In genomic region chr17:33994959-33995358, GRCm38 (mm10) we compare ENCODE assay signal across 21 mouse cellular contexts. TPM values are rescaled to one million over a fixed set of nuclear protein-coding genes. Genes with fewer than 3 reads are reported as not detected.
DNase-seq lines count a peak whose midpoint lies in the region; ATAC-seq and TF ChIP-seq lines count a peak whose summit lies in the region.
"Had no signal": no experiment of that assay in that cellular context is flagged by ENCODE, and none has a peak within 500 bp of the region (broad histone marks: within the 10 kb centered on the region; RNA-seq: fewer than 3 reads in every experiment).

No protein-coding gene starts in this region.

- H3K36me3 ChIP-seq in ES-E14 (ENCODE audit: control insufficient read depth, insufficient read depth, low read length, poor library complexity, severe bottlenecking): peaks cover 3% of the 10 kb centered on the region; the same call in 1 of the 2 replicates
- H3K36me3 ChIP-seq in forebrain, embryonic 15.5 days: no peaks in the 10 kb centered on the region
- H3K36me3 ChIP-seq: embryonic facial prominence, embryonic 10.5 days; embryonic facial prominence, embryonic 12.5 days had no signal

- ATAC-seq in CD4-positive, CD25-positive, alpha-beta regulatory T cell, adult 4 months: no peak
- ATAC-seq in forebrain, embryonic 15.5 days (replicated peaks): no peak
- ATAC-seq: activated CD4-positive, CD25-positive, alpha-beta regulatory T cell, adult 4 months; forebrain, embryonic 13.5 days; forebrain, embryonic 16.5 days had no signal

- peak; percentile 30 for DNase-seq in CD4-positive, CD25-positive, alpha-beta regulatory T cell, adult 2 months (ENCODE audit: low read depth, low spot score)
- peak; percentile 32 for DNase-seq in CD4-positive helper T cell, adult 2 months (ENCODE audit: low read depth, low spot score)
- DNase-seq in ES-E14 (ENCODE audit: low read depth, low spot score): no peak
- peak; percentile 43 for DNase-seq in induced T-regulatory cell, adult 2 months (ENCODE audit: low read depth)
- DNase-seq in ovary, postnatal 10 days (ENCODE audit: low spot score): no peak
- no peak for DNase-seq in heart, adult 9 months (ENCODE audit: low spot score in 2 of 2)
- DNase-seq: adrenal gland, adult 8-10 months; adrenal gland, postnatal 14 days; adrenal gland, postnatal 36 days; cerebellum, adult 11-12 months; cerebellum, adult 2 months; cerebellum, adult 9-10 months; cerebellum, postnatal 10 days; cerebellum, postnatal 25 days had no signal

- no peak overlapping the region for H3K9ac ChIP-seq in ES-E14 (ENCODE audit: insufficient read depth, low read depth, low read length, poor library complexity, severe bottlenecking)
- no peak overlapping the region for H3K9ac ChIP-seq in forebrain, embryonic 15.5 days (replicated peaks)
- H3K9ac ChIP-seq: embryonic facial prominence, embryonic 12.5 days; forebrain, embryonic 13.5 days had no signal

- in situ Hi-C loops in ES-E14 (cut with MboI; ENCODE audit: low sequenced_read_pairs in 2 of 2, unreplicated experiment in 2 of 2): no loop called here

- H3K27ac ChIP-seq in ES-E14 (ENCODE audit: insufficient read depth, low read depth, low read length, poor library complexity, severe bottlenecking): no peak overlapping the region
- no peak overlapping the region for H3K27ac ChIP-seq in forebrain, embryonic 15.5 days (replicated peaks)
- H3K27ac ChIP-seq: embryonic facial prominence, embryonic 10.5 days; embryonic facial prominence, embryonic 12.5 days; forebrain, embryonic 13.5 days had no signal

- H3K4me1 ChIP-seq in ES-E14 (ENCODE audit: control insufficient read depth in 2 of 2, insufficient read depth in 2 of 2, low read length in 2 of 2, poor library complexity in 1 of 2): peaks cover 0 to 2% of the 10 kb centered on the region in 2 experiments; a peak in 1 of 4 replicates
- H3K4me1 ChIP-seq in forebrain, embryonic 15.5 days: peaks cover 9% of the 10 kb centered on the region

- no peaks in the 10 kb centered on the region for H3K9me3 ChIP-seq in ES-E14 (ENCODE audit: control insufficient read depth, insufficient read depth, low read depth, low read length)
- no peaks in the 10 kb centered on the region for H3K9me3 ChIP-seq in forebrain, embryonic 15.5 days
- H3K9me3 ChIP-seq: embryonic facial prominence, embryonic 10.5 days; embryonic facial prominence, embryonic 12.5 days; forebrain, embryonic 13.5 days had no signal

- 90% methylated on average over 8 of the region's 8 CpGs for WGBS in forebrain, embryonic 15.5 days

- H3K27me3 ChIP-seq in forebrain, embryonic 15.5 days: peaks cover 12% of the 10 kb centered on the region

- H3K4me2 ChIP-seq in forebrain, embryonic 15.5 days (replicated peaks): no peak overlapping the region
- H3K4me2 ChIP-seq: embryonic facial prominence, embryonic 12.5 days; forebrain, embryonic 13.5 days had no signal

- no peak overlapping the region for H3K4me3 ChIP-seq in ES-E14 (ENCODE audit: insufficient read depth in 1 of 2, low read depth in 1 of 2, low read length in 2 of 2, poor library complexity in 1 of 2, severe bottlenecking in 1 of 2)
- no peak overlapping the region for H3K4me3 ChIP-seq in forebrain, embryonic 15.5 days
- H3K4me3 ChIP-seq: embryonic facial prominence, embryonic 10.5 days; embryonic facial prominence, embryonic 12.5 days; forebrain, embryonic 13.5 days had no signal

TF ChIP-seq in ES-E14, 5 proteins besides CTCF, POLR2A, EP300 and RAD21:
- TF ChIP-seq ZNF384 (IDR thresholded peaks at IDR 0.05; ENCODE audit: low read depth, low read length) (no peak), MAFK (IDR thresholded peaks at IDR 0.05; ENCODE audit: insufficient read depth, low read depth, low read length) (peak; percentile 52; the same call in 1 of the 2 replicates)

RNA-seq across cellular contexts. Expression of gene H2-K1, which starts 5.2 kb away (rescaled TPM):
- polyA plus RNA-seq in CD4-positive, CD25-positive, alpha-beta regulatory T cell, adult 4 months (2017; shearing (Covaris generic)): 1,000 to 10,000 TPM; 5,395 to 7,513 TPM
- total RNA-seq in ES-E14 (2012; rRNA removed): 69.5 and 155 TPM in 2 replicates
- polyA plus RNA-seq in forebrain, embryonic 15.5 days (2015; fragmentation: Nextera tagmentation; extraction: Ambion mirVana): 8.1 and 13.0 TPM in 2 replicates

RNA-seq across cellular contexts. Expression of gene Ring1, which starts 29.5 kb away (rescaled TPM):
- polyA plus RNA-seq in CD4-positive, CD25-positive, alpha-beta regulatory T cell, adult 4 months (2017; shearing (Covaris generic)): 1 to 10 TPM; 2.2 to 2.3 TPM
- total RNA-seq in ES-E14 (2012; rRNA removed): 5.6 and 8.9 TPM in 2 replicates
- 21.9 and 22.9 TPM in 2 replicates for polyA plus RNA-seq in forebrain, embryonic 15.5 days (2015; fragmentation: Nextera tagmentation; extraction: Ambion mirVana)

RNA-seq across cellular contexts. Expression of gene H2-Ke6, which starts 32.9 kb away (rescaled TPM):
- polyA plus RNA-seq in CD4-positive, CD25-positive, alpha-beta regulatory T cell, adult 4 months (2017; shearing (Covaris generic)): 10 to 100 TPM; 20.9 to 21.4 TPM
- 15.5 and 27.7 TPM in 2 replicates for total RNA-seq in ES-E14 (2012; rRNA removed)
- polyA plus RNA-seq in forebrain, embryonic 15.5 days (2015; fragmentation: Nextera tagmentation; extraction: Ambion mirVana): 64.4 and 74.3 TPM in 2 replicates

RNA-seq across cellular contexts. Expression of gene Slc39a7, which starts 36.5 kb away (rescaled TPM):
- polyA plus RNA-seq in CD4-positive, CD25-positive, alpha-beta regulatory T cell, adult 4 months (2017; shearing (Covaris generic)): 10 to 100 TPM; 53.0 to 92.6 TPM
- total RNA-seq in ES-E14 (2012; rRNA removed): 253 and 394 TPM in 2 replicates
- 148 and 156 TPM in 2 replicates for polyA plus RNA-seq in forebrain, embryonic 15.5 days (2015; fragmentation: Nextera tagmentation; extraction: Ambion mirVana)

RNA-seq across cellular contexts. Expression of gene Rxrb, which starts 36.7 kb away (rescaled TPM):
- 10 to 100 TPM; 11.2 to 12.5 TPM for polyA plus RNA-seq in CD4-positive, CD25-positive, alpha-beta regulatory T cell, adult 4 months (2017; shearing (Covaris generic))
- 52.4 and 79.2 TPM in 2 replicates for total RNA-seq in ES-E14 (2012; rRNA removed)
- 58.2 and 64.5 TPM in 2 replicates for polyA plus RNA-seq in forebrain, embryonic 15.5 days (2015; fragmentation: Nextera tagmentation; extraction: Ambion mirVana)

Comparison
In these comparisons a context has a peak if more than half of its experiments do, and no peak if none do; other contexts are left out.
1. DNase-seq: peak in CD4-positive, CD25-positive, alpha-beta regulatory T cell, adult 2 months (single experiment), CD4-positive helper T cell, adult 2 months (single experiment) and induced T-regulatory cell, adult 2 months (single experiment); none in ES-E14 (single experiment), ovary, postnatal 10 days (single experiment) and heart, adult 9 months (0 of 2).
2. RNA of gene H2-K1, which starts 5.2 kb away (polyA plus RNA-seq): 5,395 to 7,513 TPM in CD4-positive, CD25-positive, alpha-beta regulatory T cell, adult 4 months; 8.1 to 13.0 TPM in forebrain, embryonic 15.5 days; every median in the first group is over 100 times any median in the second.